Comparison of ENCODE assay signal across 8 mouse cellular contexts in the genomic region with DNA sequence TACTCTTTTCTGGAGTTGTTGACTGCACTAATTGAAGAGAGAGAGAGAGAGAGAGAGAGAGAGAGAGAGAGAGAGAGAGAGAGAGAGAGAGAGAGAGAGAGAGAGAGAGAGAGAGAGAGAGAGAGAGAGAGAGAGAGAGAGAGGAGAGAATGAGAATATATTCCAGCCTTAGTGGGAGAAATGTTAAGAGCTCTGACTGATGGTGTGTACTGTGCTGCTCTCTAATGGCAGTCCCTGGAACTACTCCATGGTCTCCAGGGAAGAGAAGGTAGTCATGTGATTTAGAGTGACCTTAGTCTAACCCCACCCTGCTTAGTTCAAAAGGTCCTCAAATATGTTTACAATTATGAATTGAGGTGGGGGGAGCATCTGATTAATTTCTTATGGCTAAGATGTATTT.
DNase-seq lines count a peak whose midpoint lies in the region; ATAC-seq lines count a peak whose summit lies in the region.
"Not testable (repeated sequence)": the region's sequence is repeated elsewhere in the genome, so short reads cannot be mapped to it uniquely, and the experiment has no call there.

No protein-coding gene starts in this region.

- not testable (repeated sequence) for H3K27me3 ChIP-seq in intestine, embryonic 14.5 days (replicated peaks; ENCODE audit: control insufficient read depth, insufficient read depth, low read length)

- not testable (repeated sequence) for H3K27ac ChIP-seq in intestine, embryonic 14.5 days (ENCODE audit: low read depth)

- not testable (repeated sequence) for ATAC-seq in intestine, embryonic 14.5 days (replicated peaks; ENCODE audit: low FRiP score, low TSS enrichment, low read depth)
- ATAC-seq in megakaryocyte progenitor cell, adult 5-6 weeks (replicated peaks; ENCODE audit: poor library complexity): peak; percentile 96

- not testable (repeated sequence) for H3K9me3 ChIP-seq in intestine, embryonic 14.5 days (ENCODE audit: control insufficient read depth, low read length)

- peak; percentile 83 for DNase-seq in 416B (ENCODE audit: low read depth)
- peak; percentile 68 for DNase-seq in adrenal gland, adult 2 months
- peak; percentile 85 for DNase-seq in embryo, embryonic 10.5 days (ENCODE audit: low spot score)
- DNase-seq in gastrocnemius, postnatal 25 days: peak; percentile 61
- DNase-seq in intestine, embryonic 14.5 days (ENCODE audit: low spot score): peak; percentile 75
- DNase-seq in left cerebral cortex, postnatal 10 days (ENCODE audit: extremely low spot score in 1 of 2, low spot score in 2 of 2): peak; percentile 63 to 73
- DNase-seq in skeletal muscle tissue, adult 2 months (ENCODE audit: low read depth, low spot score): peak; percentile 85

- not testable (repeated sequence) for H3K4me3 ChIP-seq in intestine, embryonic 14.5 days (ENCODE audit: low read depth, low read length)

- not testable (repeated sequence) for H3K4me2 ChIP-seq in intestine, embryonic 14.5 days (ENCODE audit: low read length)

- H3K4me1 ChIP-seq in intestine, embryonic 14.5 days (replicated peaks; ENCODE audit: control insufficient read depth, insufficient read depth, low read length): not testable (repeated sequence)

- intact Hi-C loops in left cerebral cortex, postnatal 10 days (cut with DNase I): loop anchor here (5.0 kb wide), 3 partner anchors 111 to 214 kb away; no protein-coding TSS in a partner anchor

- not testable (repeated sequence) for H3K36me3 ChIP-seq in intestine, embryonic 14.5 days (ENCODE audit: control insufficient read depth, insufficient read depth, low read length)

- H3K9ac ChIP-seq in intestine, embryonic 14.5 days (ENCODE audit: low read length): not testable (repeated sequence)
